Mouse (Mus musculus): ENCODE measurements around the gene Lrrc42. TPM values are rescaled to one million over a fixed set of nuclear protein-coding genes. Genes with fewer than 3 reads are reported as not detected.

Gene Lrrc42
- polyA plus RNA-seq, 1 experiment: 16.8 TPM

- Histone ChIP-seq H3K4me1 (ENCODE audit: control insufficient read depth, insufficient read depth, low read length) (peaks cover 16% of the 10 kb centered on the region), H3K27ac (ENCODE audit: insufficient read depth, low read depth, low read length) (no peak overlapping the region), H3K4me3 (ENCODE audit: insufficient read depth, low read length) (no peak overlapping the region)
- TF ChIP-seq POLR2A (IDR thresholded peaks at IDR 0.05; ENCODE audit: borderline replicate concordance, low read depth, low read length) (no peak), CTCF (IDR thresholded peaks at IDR 0.05; ENCODE audit: low read depth, low read length) (no peak)
These were observed 27.0 kb downstream of the Lrrc42 start for GRCm38 (mm10) chr4:107226313-107226712.

- Histone ChIP-seq H3K4me3 (ENCODE audit: insufficient read depth, low read length) (no peak overlapping the region), H3K27ac (ENCODE audit: insufficient read depth, low read depth, low read length) (no peak overlapping the region), H3K4me1 (ENCODE audit: control insufficient read depth, insufficient read depth, low read length) (peaks cover 16% of the 10 kb centered on the region)
- TF ChIP-seq POLR2A (IDR thresholded peaks at IDR 0.05; ENCODE audit: borderline replicate concordance, low read depth, low read length): no peak
- no peak for TF ChIP-seq CTCF (IDR thresholded peaks at IDR 0.05; ENCODE audit: low read depth, low read length)
These were observed 29.8 kb downstream of the Lrrc42 start for GRCm38 (mm10) chr4:107223225-107224204.

- TF ChIP-seq POLR2A (IDR thresholded peaks at IDR 0.05; ENCODE audit: borderline replicate concordance, low read depth, low read length): no peak
- TF ChIP-seq CTCF (IDR thresholded peaks at IDR 0.05; ENCODE audit: low read depth, low read length): no peak
- H3K4me3 ChIP-seq (ENCODE audit: insufficient read depth, low read length): no peak overlapping the region
- no peak overlapping the region for H3K27ac ChIP-seq (ENCODE audit: insufficient read depth, low read depth, low read length)
- peaks cover 19% of the 10 kb centered on the region for H3K4me1 ChIP-seq (ENCODE audit: control insufficient read depth, insufficient read depth, low read length)
These were observed 31.8 kb downstream of the Lrrc42 start for GRCm38 (mm10) chr4:107221524-107221923.

- no peak overlapping the region for H3K4me3 ChIP-seq (ENCODE audit: insufficient read depth, low read length)
- H3K27ac ChIP-seq (ENCODE audit: insufficient read depth, low read depth, low read length): no peak overlapping the region
- H3K4me1 ChIP-seq (ENCODE audit: control insufficient read depth, insufficient read depth, low read length): peaks cover 13% of the 10 kb centered on the region
- TF ChIP-seq CTCF (IDR thresholded peaks at IDR 0.05; ENCODE audit: low read depth, low read length) (no peak), POLR2A (IDR thresholded peaks at IDR 0.05; ENCODE audit: borderline replicate concordance, low read depth, low read length) (no peak)
These were observed 35.8 kb downstream of the Lrrc42 start for GRCm38 (mm10) chr4:107217574-107217973.

GRCm38 (mm10) chr4:107213279-107214011, 39.9 kb downstream of the Lrrc42 start:
- TF ChIP-seq CTCF (IDR thresholded peaks at IDR 0.05; ENCODE audit: low read depth, low read length) (no peak), POLR2A (IDR thresholded peaks at IDR 0.05; ENCODE audit: borderline replicate concordance, low read depth, low read length) (no peak)
- peaks cover 15% of the 10 kb centered on the region for H3K4me1 ChIP-seq (ENCODE audit: control insufficient read depth, insufficient read depth, low read length)
- H3K4me3 ChIP-seq (ENCODE audit: insufficient read depth, low read length): no peak overlapping the region
- no peak overlapping the region for H3K27ac ChIP-seq (ENCODE audit: insufficient read depth, low read depth, low read length)

- H3K4me3 ChIP-seq (ENCODE audit: insufficient read depth, low read length): no peak overlapping the region
- TF ChIP-seq POLR2A (IDR thresholded peaks at IDR 0.05; ENCODE audit: borderline replicate concordance, low read depth, low read length) (no peak), CTCF (IDR thresholded peaks at IDR 0.05; ENCODE audit: low read depth, low read length) (no peak)
- peaks cover 11% of the 10 kb centered on the region for H3K4me1 ChIP-seq (ENCODE audit: control insufficient read depth, insufficient read depth, low read length)
- no peak overlapping the region for H3K27ac ChIP-seq (ENCODE audit: insufficient read depth, low read depth, low read length)
These were observed 41.4 kb downstream of the Lrrc42 start for GRCm38 (mm10) chr4:107211936-107212335.

- no peak for TF ChIP-seq CTCF (IDR thresholded peaks at IDR 0.05; ENCODE audit: low read depth, low read length)
- Histone ChIP-seq H3K27ac (ENCODE audit: insufficient read depth, low read depth, low read length) (no peak overlapping the region), H3K4me1 (ENCODE audit: control insufficient read depth, insufficient read depth, low read length) (peaks cover 11% of the 10 kb centered on the region), H3K4me3 (ENCODE audit: insufficient read depth, low read length) (no peak overlapping the region)
These were observed 41.9 kb downstream of the Lrrc42 start for GRCm38 (mm10) chr4:107211465-107211864.

- no peak for TF ChIP-seq CTCF (IDR thresholded peaks at IDR 0.05; ENCODE audit: low read depth, low read length)
- Histone ChIP-seq H3K4me1 (ENCODE audit: control insufficient read depth, insufficient read depth, low read length) (peaks cover 11% of the 10 kb centered on the region), H3K4me3 (ENCODE audit: insufficient read depth, low read length) (no peak overlapping the region), H3K27ac (ENCODE audit: insufficient read depth, low read depth, low read length) (no peak overlapping the region)
These were observed 42.7 kb downstream of the Lrrc42 start for GRCm38 (mm10) chr4:107210483-107211097.

- peaks cover 11% of the 10 kb centered on the region for H3K4me1 ChIP-seq (ENCODE audit: control insufficient read depth, insufficient read depth, low read length)
- TF ChIP-seq CTCF (IDR thresholded peaks at IDR 0.05; ENCODE audit: low read depth, low read length): no peak
- TF ChIP-seq POLR2A (IDR thresholded peaks at IDR 0.05; ENCODE audit: borderline replicate concordance, low read depth, low read length): no peak
- H3K4me3 ChIP-seq (ENCODE audit: insufficient read depth, low read length): no peak within 1 kb of the TSS
- no peak within 1 kb of the TSS for H3K27ac ChIP-seq (ENCODE audit: insufficient read depth, low read depth, low read length)
These were observed 44.5 kb downstream of the Lrrc42 start, which contains the start of gene Ldlrad1 for GRCm38 (mm10) chr4:107208880-107209279. Gene Ldlrad1, plus strand, starts transcription at chr4:107209180.

Measured in bone marrow macrophage, adult 2 months (primary cell).